Mouse (Mus musculus): ENCODE results near the gene Pik3cb. TPM values are rescaled to one million over a fixed set of nuclear protein-coding genes. Genes with fewer than 3 reads are reported as not detected.

Pik3cb gene
- total and polyA plus RNA-seq, 3 experiments, result 0.98 to 16.8 (median 4.0) TPM

- Histone ChIP-seq H3K36me3 (replicated peaks) (peaks cover 52% of the 10 kb centered on the region), H3K4me3 (ENCODE audit: low read depth, low read length) (no peak overlapping the region), H3K9me3 (replicated peaks) (no peaks in the 10 kb centered on the region; the same call in 1 of the 2 replicates), H3K27me3 (ENCODE audit: insufficient read depth, low read length) (no peaks in the 10 kb centered on the region), H3K4me1 (ENCODE audit: insufficient read depth, low read depth, low read length) (peaks cover 17% of the 10 kb centered on the region)
- no peak for TF ChIP-seq TAL1 (conservative IDR thresholded peaks at IDR 0.05; ENCODE audit: low read depth, low read length)
- TF ChIP-seq CTCF (IDR thresholded peaks at IDR 0.05; ENCODE audit: low read depth, low read length), result no peak
- no peak for TF ChIP-seq POLR2AphosphoS5 (IDR thresholded peaks at IDR 0.05; ENCODE audit: insufficient replicate concordance, low read depth, low read length)
- TF ChIP-seq GATA2 (IDR thresholded peaks at IDR 0.05; ENCODE audit: borderline replicate concordance, low read depth, low read length), result no peak
- no peak for TF ChIP-seq GATA1 (IDR thresholded peaks at IDR 0.05; ENCODE audit: borderline replicate concordance, low read length)
- ATAC-seq (ENCODE audit: extremely low read depth, insufficient number of reproducible peaks, low FRiP score, poor library complexity, severe bottlenecking) (0 out of 2 replicates have a peak, but pooled peaks have one; percentile 45), DNase-seq (ENCODE audit: low spot score) (no peak)
Measured at GRCm38 (mm10) chr9:99109585-99109984, 30.8 kb downstream of the Pik3cb start.

GRCm38 (mm10) chr9:99104449-99104848, 36.0 kb downstream of the Pik3cb start:
- no peaks in the 10 kb centered on the region for H3K27me3 ChIP-seq (ENCODE audit: insufficient read depth, low read length)
- H3K4me3 ChIP-seq (ENCODE audit: low read depth, low read length), result no peak overlapping the region
- H3K9me3 ChIP-seq (replicated peaks), result peaks cover 3% of the 10 kb centered on the region; the same call in 1 of the 2 replicates
- H3K36me3 ChIP-seq (replicated peaks), result peaks cover 55% of the 10 kb centered on the region
- TF ChIP-seq TAL1 (conservative IDR thresholded peaks at IDR 0.05; ENCODE audit: low read depth, low read length), result no peak
- peak; percentile 23; the same call in 1 of the 2 replicates for TF ChIP-seq CTCF (IDR thresholded peaks at IDR 0.05; ENCODE audit: low read depth, low read length)
- TF ChIP-seq GATA1 (IDR thresholded peaks at IDR 0.05; ENCODE audit: borderline replicate concordance, low read length), result no peak
- no peak for TF ChIP-seq GATA2 (IDR thresholded peaks at IDR 0.05; ENCODE audit: borderline replicate concordance, low read depth, low read length)
- TF ChIP-seq POLR2AphosphoS5 (IDR thresholded peaks at IDR 0.05; ENCODE audit: insufficient replicate concordance, low read depth, low read length), result no peak
- H3K4me1 ChIP-seq (ENCODE audit: insufficient read depth, low read depth, low read length), result peaks cover 31% of the 10 kb centered on the region
- DNase-seq (ENCODE audit: low spot score) (no peak), ATAC-seq (ENCODE audit: extremely low read depth, insufficient number of reproducible peaks, low FRiP score, poor library complexity, severe bottlenecking) (no peak)

GRCm38 (mm10) chr9:99103865-99104264, 36.6 kb downstream of the Pik3cb start:
- no peaks in the 10 kb centered on the region for H3K27me3 ChIP-seq (ENCODE audit: insufficient read depth, low read length)
- H3K4me1 ChIP-seq (ENCODE audit: insufficient read depth, low read depth, low read length), result peaks cover 32% of the 10 kb centered on the region
- ATAC-seq (ENCODE audit: extremely low read depth, insufficient number of reproducible peaks, low FRiP score, poor library complexity, severe bottlenecking), result no peak
- H3K4me3 ChIP-seq (ENCODE audit: low read depth, low read length), result no peak overlapping the region
- H3K9me3 ChIP-seq (replicated peaks), result peaks cover 3% of the 10 kb centered on the region; the same call in 1 of the 2 replicates
- H3K36me3 ChIP-seq (replicated peaks), result peaks cover 55% of the 10 kb centered on the region
- TF ChIP-seq POLR2AphosphoS5 (IDR thresholded peaks at IDR 0.05; ENCODE audit: insufficient replicate concordance, low read depth, low read length) (no peak), GATA1 (IDR thresholded peaks at IDR 0.05; ENCODE audit: borderline replicate concordance, low read length) (no peak), GATA2 (IDR thresholded peaks at IDR 0.05; ENCODE audit: borderline replicate concordance, low read depth, low read length) (no peak), TAL1 (conservative IDR thresholded peaks at IDR 0.05; ENCODE audit: low read depth, low read length) (no peak), CTCF (IDR thresholded peaks at IDR 0.05; ENCODE audit: low read depth, low read length) (no peak)
- DNase-seq (ENCODE audit: low spot score), result no peak

- peak overlapping the region; percentile 53; the same call in 1 of the 2 replicates for H3K4me3 ChIP-seq (ENCODE audit: low read depth, low read length)
- peak; percentile 36 for DNase-seq (ENCODE audit: low spot score)
- peaks cover 49% of the 10 kb centered on the region for H3K36me3 ChIP-seq (replicated peaks)
- peaks cover 59% of the 10 kb centered on the region for H3K4me1 ChIP-seq (ENCODE audit: insufficient read depth, low read depth, low read length)
- H3K27me3 ChIP-seq (ENCODE audit: insufficient read depth, low read length), result no peaks in the 10 kb centered on the region
- peak; percentile 35 for TF ChIP-seq TAL1 (conservative IDR thresholded peaks at IDR 0.05; ENCODE audit: low read depth, low read length)
- TF ChIP-seq POLR2AphosphoS5 (IDR thresholded peaks at IDR 0.05; ENCODE audit: insufficient replicate concordance, low read depth, low read length), result no peak
- H3K9me3 ChIP-seq (replicated peaks), result no peaks in the 10 kb centered on the region
- ATAC-seq (ENCODE audit: extremely low read depth, insufficient number of reproducible peaks, low FRiP score, poor library complexity, severe bottlenecking), result peak; percentile 77
Measured at GRCm38 (mm10) chr9:99098482-99099129, 41.8 kb downstream of the Pik3cb start.

GRCm38 (mm10) chr9:99097668-99098067, 42.8 kb downstream of the Pik3cb start:
- no peaks in the 10 kb centered on the region for H3K27me3 ChIP-seq (ENCODE audit: insufficient read depth, low read length)
- TF ChIP-seq TAL1 (conservative IDR thresholded peaks at IDR 0.05; ENCODE audit: low read depth, low read length) (no peak), POLR2AphosphoS5 (IDR thresholded peaks at IDR 0.05; ENCODE audit: insufficient replicate concordance, low read depth, low read length) (no peak), GATA1 (IDR thresholded peaks at IDR 0.05; ENCODE audit: borderline replicate concordance, low read length) (no peak), CTCF (IDR thresholded peaks at IDR 0.05; ENCODE audit: low read depth, low read length) (no peak)
- H3K4me3 ChIP-seq (ENCODE audit: low read depth, low read length), result no peak overlapping the region
- ATAC-seq (ENCODE audit: extremely low read depth, insufficient number of reproducible peaks, low FRiP score, poor library complexity, severe bottlenecking) (no peak), DNase-seq (ENCODE audit: low spot score) (no peak)
- peaks cover 57% of the 10 kb centered on the region for H3K4me1 ChIP-seq (ENCODE audit: insufficient read depth, low read depth, low read length)
- H3K36me3 ChIP-seq (replicated peaks), result peaks cover 55% of the 10 kb centered on the region
- H3K9me3 ChIP-seq (replicated peaks), result no peaks in the 10 kb centered on the region

- ATAC-seq (ENCODE audit: extremely low read depth, insufficient number of reproducible peaks, low FRiP score, poor library complexity, severe bottlenecking), result peak; percentile 24
- Histone ChIP-seq H3K9me3 (replicated peaks) (no peaks in the 10 kb centered on the region), H3K36me3 (replicated peaks) (peaks cover 60% of the 10 kb centered on the region), H3K4me1 (ENCODE audit: insufficient read depth, low read depth, low read length) (peaks cover 48% of the 10 kb centered on the region), H3K4me3 (ENCODE audit: low read depth, low read length) (no peak overlapping the region), H3K27me3 (ENCODE audit: insufficient read depth, low read length) (no peaks in the 10 kb centered on the region)
- TF ChIP-seq GATA2 (IDR thresholded peaks at IDR 0.05; ENCODE audit: borderline replicate concordance, low read depth, low read length), result no peak
- TF ChIP-seq TAL1 (conservative IDR thresholded peaks at IDR 0.05; ENCODE audit: low read depth, low read length), result no peak
- no peak for TF ChIP-seq CTCF (IDR thresholded peaks at IDR 0.05; ENCODE audit: low read depth, low read length)
- TF ChIP-seq POLR2AphosphoS5 (IDR thresholded peaks at IDR 0.05; ENCODE audit: insufficient replicate concordance, low read depth, low read length), result no peak
- DNase-seq (ENCODE audit: low spot score), result no peak
Measured at GRCm38 (mm10) chr9:99095192-99095591, 45.2 kb downstream of the Pik3cb start.
